Mouse (Mus musculus): Measurements from ENCODE around the gene Mthfsd. TPM values are rescaled to one million over a fixed set of nuclear protein-coding genes. Genes with fewer than 3 reads are reported as not detected.

Gene Mthfsd
- polyA plus RNA-seq, 1 experiment: 95.5 TPM

GRCm38 (mm10) chr8:121089631-121090380 lies 18.4 kb downstream of the Mthfsd start:
- no peak for DNase-seq (ENCODE audit: extremely low spot score in 1 of 2, low spot score in 1 of 2)

- no peak for DNase-seq (ENCODE audit: extremely low spot score in 1 of 2, low spot score in 1 of 2)
Observed at GRCm38 (mm10) chr8:121088871-121089630, 19.1 kb downstream of the Mthfsd start.

GRCm38 (mm10) chr8:121088281-121088680 lies 19.9 kb downstream of the Mthfsd start:
- no peak for DNase-seq (ENCODE audit: extremely low spot score in 1 of 2, low spot score in 1 of 2)

- no peak for DNase-seq (ENCODE audit: extremely low spot score in 1 of 2, low spot score in 1 of 2)
Observed at GRCm38 (mm10) chr8:121086004-121086900, 21.9 kb downstream of the Mthfsd start.

- DNase-seq (ENCODE audit: extremely low spot score in 1 of 2, low spot score in 1 of 2): no peak
Observed at GRCm38 (mm10) chr8:121085561-121085960, 22.6 kb downstream of the Mthfsd start.

- no peak for DNase-seq (ENCODE audit: extremely low spot score in 1 of 2, low spot score in 1 of 2)
Observed at GRCm38 (mm10) chr8:121085011-121085410, 23.2 kb downstream of the Mthfsd start.

GRCm38 (mm10) chr8:121084210-121084951 lies 23.8 kb downstream of the Mthfsd start, which contains the start of gene Foxf1:
TSS of gene Foxf1 (plus strand) at chr8:121084386.
- DNase-seq (ENCODE audit: extremely low spot score in 1 of 2, low spot score in 1 of 2): no peak

GRCm38 (mm10) chr8:121083936-121084209 lies 24.3 kb downstream of the Mthfsd start:
- DNase-seq (ENCODE audit: extremely low spot score in 1 of 2, low spot score in 1 of 2): no peak

GRCm38 (mm10) chr8:121083093-121083935 lies 24.9 kb downstream of the Mthfsd start:
- no peak for DNase-seq (ENCODE audit: extremely low spot score in 1 of 2, low spot score in 1 of 2)

GRCm38 (mm10) chr8:121082218-121083092 lies 25.7 kb downstream of the Mthfsd start:
- no peak for DNase-seq (ENCODE audit: extremely low spot score in 1 of 2, low spot score in 1 of 2)

- no peak for DNase-seq (ENCODE audit: extremely low spot score in 1 of 2, low spot score in 1 of 2)
Observed at GRCm38 (mm10) chr8:121081398-121081797, 26.8 kb downstream of the Mthfsd start.

GRCm38 (mm10) chr8:121080361-121081090 lies 27.7 kb downstream of the Mthfsd start:
- DNase-seq (ENCODE audit: extremely low spot score in 1 of 2, low spot score in 1 of 2): no peak

GRCm38 (mm10) chr8:121079944-121080343 lies 28.2 kb downstream of the Mthfsd start:
- DNase-seq (ENCODE audit: extremely low spot score in 1 of 2, low spot score in 1 of 2): no peak

GRCm38 (mm10) chr8:121079201-121079600 lies 29.0 kb downstream of the Mthfsd start:
- DNase-seq (ENCODE audit: extremely low spot score in 1 of 2, low spot score in 1 of 2): no peak

GRCm38 (mm10) chr8:121078721-121079120 lies 29.5 kb downstream of the Mthfsd start:
- no peak for DNase-seq (ENCODE audit: extremely low spot score in 1 of 2, low spot score in 1 of 2)

- DNase-seq (ENCODE audit: extremely low spot score in 1 of 2, low spot score in 1 of 2): no peak
Observed at GRCm38 (mm10) chr8:121076555-121076954, 31.6 kb downstream of the Mthfsd start.

- no peak for DNase-seq (ENCODE audit: extremely low spot score in 1 of 2, low spot score in 1 of 2)
Observed at GRCm38 (mm10) chr8:121075936-121076335, 32.3 kb downstream of the Mthfsd start.

- no peak for DNase-seq (ENCODE audit: extremely low spot score in 1 of 2, low spot score in 1 of 2)
Observed at GRCm38 (mm10) chr8:121074848-121075145, 33.4 kb downstream of the Mthfsd start.

Data from frontal cortex, adult 2 months (tissue).